Mouse (Mus musculus): ENCODE data around the gene Auts2.

GRCm38 (mm10) chr5:131589948-131590467, 953.1 kb downstream of the Auts2 start:
- TF ChIP-seq CTCF (IDR thresholded peaks at IDR 0.05; ENCODE audit: low read depth) (no peak), EP300 (IDR thresholded peaks at IDR 0.05; ENCODE audit: low read depth) (no peak)
